Mouse (Mus musculus) hindlimb bud, embryonic 11.5 days (tissue): ENCODE data around the gene Dus3l.

Experiments
- DNase-seq: peaks from one replicate; pipeline ENCODE4 v3.0.0-alpha.2; 2012; ENCODE audit warnings: low read depth, low spot score; ENCODE audit errors: extremely low spot score

The Dus3l gene

GRCm38 (mm10) chr17:56764474-56765354 is at the start of gene Dus3l:
TSS of gene Dus3l (plus strand) at chr17:56764757.
- no peak for DNase-seq

GRCm38 (mm10) chr17:56715360-56715759 is 49.2 kb upstream of the Dus3l start:
- DNase-seq = no peak

GRCm38 (mm10) chr17:56715914-56716654 is 48.5 kb upstream of the Dus3l start:
- DNase-seq = no peak

- peak; percentile 95 for DNase-seq
These were observed 47.7 kb upstream of the Dus3l start for GRCm38 (mm10) chr17:56716655-56717362.

GRCm38 (mm10) chr17:56717363-56718058 is 47.0 kb upstream of the Dus3l start, which contains the start of the genes Ndufa11 and Vmac:
TSS of gene Ndufa11 (plus strand) at chr17:56717767.
TSS of gene Vmac (minus strand) at chr17:56718022.
- DNase-seq = peak; percentile 99

GRCm38 (mm10) chr17:56722441-56722840 is 42.1 kb upstream of the Dus3l start:
- DNase-seq = no peak

- no peak for DNase-seq
These were observed 41.0 kb upstream of the Dus3l start for GRCm38 (mm10) chr17:56723419-56724161.

GRCm38 (mm10) chr17:56727029-56727649 is 37.4 kb upstream of the Dus3l start:
- no peak for DNase-seq

- no peak for DNase-seq
These were observed 36.9 kb upstream of the Dus3l start for GRCm38 (mm10) chr17:56727659-56728058.

GRCm38 (mm10) chr17:56728117-56728516 is 36.4 kb upstream of the Dus3l start:
- DNase-seq = no peak

- DNase-seq = no peak
These were observed 35.4 kb upstream of the Dus3l start for GRCm38 (mm10) chr17:56729151-56729550.

GRCm38 (mm10) chr17:56729656-56730055 is 34.9 kb upstream of the Dus3l start:
- DNase-seq = no peak

GRCm38 (mm10) chr17:56736534-56736933 is 28.0 kb upstream of the Dus3l start:
- no peak for DNase-seq

GRCm38 (mm10) chr17:56738221-56738620 is 26.3 kb upstream of the Dus3l start:
- no peak for DNase-seq

- DNase-seq = no peak
These were observed 24.3 kb upstream of the Dus3l start for GRCm38 (mm10) chr17:56740118-56740787.

GRCm38 (mm10) chr17:56740788-56741160 is 23.8 kb upstream of the Dus3l start:
- no peak for DNase-seq

- DNase-seq = no peak
These were observed 20.4 kb upstream of the Dus3l start for GRCm38 (mm10) chr17:56744173-56744572.

GRCm38 (mm10) chr17:56751404-56752072 is 13.0 kb upstream of the Dus3l start:
- DNase-seq = no peak
